Mouse (Mus musculus) kidney, adult 8-10 months (tissue): ENCODE data around the gene Etl4.

Experiments used
- DNase-seq, 2 experiments: peaks; one replicate each; pipeline ENCODE4 v3.0.0; 2022

Gene Etl4

DNA sequence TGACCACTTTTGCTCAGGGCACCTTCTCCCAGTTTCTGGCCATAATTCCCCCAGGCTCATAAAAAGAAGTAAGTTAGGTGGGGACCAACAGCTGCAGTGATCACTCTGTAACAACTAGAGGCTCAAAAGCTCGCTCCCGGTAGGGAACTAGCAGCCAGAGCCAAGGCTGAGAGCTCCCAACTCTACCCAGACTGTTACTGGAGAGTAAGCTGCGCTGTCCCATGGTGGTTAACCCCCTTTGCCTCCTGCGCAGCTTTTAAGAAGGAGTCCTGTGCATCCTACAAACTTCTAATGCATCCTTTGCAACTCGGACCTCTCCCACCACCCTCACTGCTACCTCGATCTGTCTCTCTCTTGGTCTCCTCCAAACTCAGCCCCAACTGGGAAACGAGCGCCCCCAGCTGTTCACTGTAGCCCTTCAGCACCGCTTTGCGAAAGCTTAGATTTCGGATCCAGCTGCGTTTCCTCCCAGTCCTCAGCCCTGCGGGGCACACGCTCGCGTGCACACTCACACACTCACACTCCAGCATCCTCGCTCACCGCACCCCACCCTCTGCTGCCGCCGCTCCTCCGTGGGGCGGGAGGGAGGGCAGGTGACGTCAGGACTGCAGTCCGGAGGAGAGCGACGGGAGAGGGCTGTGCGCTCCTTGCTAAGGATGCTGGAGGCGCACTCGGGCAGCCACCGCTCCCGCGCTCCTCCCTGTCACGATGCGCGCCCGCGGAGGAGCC is at the start of gene Etl4:
Gene Etl4 (plus strand): TSS at position 610 of the 729 bp plus-strand sequence.
- no peak for DNase-seq

GRCm38 (mm10) chr2:19869167-19869566 is 40.4 kb upstream of the Etl4 start:
- no peak for DNase-seq

GRCm38 (mm10) chr2:19871881-19872280 is 37.7 kb upstream of the Etl4 start:
- no peak for DNase-seq

- DNase-seq, result no peak
Measured at GRCm38 (mm10) chr2:19890875-19891274, 18.7 kb upstream of the Etl4 start.

DNA sequence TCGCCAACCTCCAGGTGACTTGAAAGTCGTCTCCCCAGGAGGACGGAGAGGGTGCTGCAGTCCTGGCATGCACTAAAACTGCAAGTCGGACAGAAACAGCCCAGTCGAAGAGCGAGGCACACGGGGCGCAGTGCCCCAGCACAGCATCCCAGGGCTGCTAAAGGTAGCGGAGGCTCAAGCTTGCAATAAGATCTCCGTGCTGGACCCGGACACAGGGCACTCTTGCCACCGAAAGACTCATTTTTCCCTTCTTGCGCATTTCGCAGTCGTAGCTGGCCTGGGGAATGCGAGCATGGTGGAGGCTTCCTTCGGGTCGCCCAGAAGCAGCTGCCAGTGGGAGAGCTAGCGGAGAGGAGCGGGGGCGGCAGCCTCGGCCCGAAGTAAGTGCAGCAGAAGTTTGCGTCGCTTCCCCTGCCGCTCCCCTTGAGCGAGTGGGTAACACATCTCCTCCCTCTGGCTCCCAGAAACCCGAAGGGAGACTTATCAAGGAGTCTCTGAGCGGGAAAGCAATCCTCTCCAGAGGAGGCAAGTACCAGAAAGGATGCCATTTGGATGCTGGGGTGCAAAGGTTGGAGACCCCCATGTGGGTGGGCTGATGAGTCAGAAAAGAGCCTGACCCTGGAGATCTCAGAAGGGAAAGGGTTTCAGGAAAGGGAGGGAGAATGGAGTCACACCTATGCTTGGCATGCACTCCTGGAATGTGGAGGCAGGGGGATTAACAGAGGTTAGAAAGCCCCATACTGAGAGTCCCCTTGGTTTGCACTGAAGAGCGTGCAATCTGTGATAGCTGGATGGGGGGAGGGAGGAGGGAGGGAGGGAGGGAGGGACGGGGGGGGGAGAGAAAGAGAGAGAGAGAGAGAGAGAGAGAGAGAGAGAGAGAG is 560 bp downstream of the Etl4 start:
- no peak for DNase-seq

DNA sequence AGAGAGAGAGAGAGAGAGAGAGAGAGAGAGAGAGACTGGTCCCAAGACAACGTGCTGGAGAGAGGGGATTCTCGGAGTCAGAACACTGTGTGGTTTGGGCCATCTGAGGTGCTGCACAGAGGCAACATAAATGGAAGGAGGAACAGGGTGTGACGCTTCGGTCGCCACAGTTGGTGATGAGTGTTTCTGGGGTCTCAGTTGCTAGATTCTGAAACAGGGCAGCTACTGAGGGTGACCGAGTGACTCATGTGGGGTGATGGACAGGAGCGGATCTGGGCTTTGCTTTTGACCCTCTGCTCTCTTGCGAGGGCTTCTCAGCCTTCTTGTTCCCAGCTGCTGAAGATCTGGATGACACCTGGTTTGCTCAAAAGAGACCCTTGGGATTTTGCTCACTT is 1.2 kb downstream of the Etl4 start:
- no peak for DNase-seq

- peak; percentile 8 to 34 for DNase-seq
Measured at GRCm38 (mm10) chr2:19919190-19919589, 9.6 kb downstream of the Etl4 start.

GRCm38 (mm10) chr2:19930009-19930408 is 20.4 kb downstream of the Etl4 start:
- DNase-seq, result no peak

DNA sequence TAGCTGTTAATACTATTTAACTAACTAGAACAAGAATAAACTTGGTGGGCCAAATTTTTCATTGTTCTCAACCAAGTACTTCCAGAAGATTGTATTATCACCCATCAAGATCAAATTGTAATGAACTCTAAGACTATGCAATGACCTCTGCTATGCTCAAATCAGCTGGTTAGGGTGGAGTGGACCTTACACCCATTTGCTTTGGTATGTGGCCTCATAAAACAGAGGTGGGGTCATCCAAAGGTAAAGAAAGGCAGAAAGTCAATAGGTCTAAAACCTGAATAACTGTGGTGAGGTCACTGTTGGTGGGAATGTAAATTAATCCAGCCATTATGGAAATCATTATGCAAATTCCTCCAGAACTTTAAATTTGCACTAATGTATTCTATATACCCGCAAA is 24.3 kb downstream of the Etl4 start:
- DNase-seq, result no peak

GRCm38 (mm10) chr2:19945205-19945604 is 35.6 kb downstream of the Etl4 start:
- no peak for DNase-seq

- DNase-seq, result no peak
Measured at GRCm38 (mm10) chr2:19953028-19953427, 43.4 kb downstream of the Etl4 start.

DNA sequence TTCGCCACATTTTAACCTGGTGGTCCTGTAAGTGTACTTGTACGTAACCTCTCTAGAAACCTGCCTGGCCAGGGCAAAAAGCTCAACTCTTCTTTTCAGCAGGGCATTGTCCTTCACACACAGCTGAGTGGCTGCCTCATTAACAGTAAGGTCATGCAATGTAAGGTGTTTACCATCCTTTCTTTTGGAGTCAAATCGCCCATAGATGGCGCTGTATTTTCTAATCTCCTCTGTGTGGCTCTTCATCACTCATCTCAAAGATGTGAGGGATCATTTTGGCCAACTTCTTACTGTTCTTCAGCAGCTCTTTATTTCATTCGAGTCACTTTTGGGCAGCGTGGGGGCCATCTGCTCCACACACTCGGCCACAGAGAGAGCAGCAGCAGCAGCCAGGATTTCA is 56.9 kb downstream of the Etl4 start:
- no peak for DNase-seq

DNA sequence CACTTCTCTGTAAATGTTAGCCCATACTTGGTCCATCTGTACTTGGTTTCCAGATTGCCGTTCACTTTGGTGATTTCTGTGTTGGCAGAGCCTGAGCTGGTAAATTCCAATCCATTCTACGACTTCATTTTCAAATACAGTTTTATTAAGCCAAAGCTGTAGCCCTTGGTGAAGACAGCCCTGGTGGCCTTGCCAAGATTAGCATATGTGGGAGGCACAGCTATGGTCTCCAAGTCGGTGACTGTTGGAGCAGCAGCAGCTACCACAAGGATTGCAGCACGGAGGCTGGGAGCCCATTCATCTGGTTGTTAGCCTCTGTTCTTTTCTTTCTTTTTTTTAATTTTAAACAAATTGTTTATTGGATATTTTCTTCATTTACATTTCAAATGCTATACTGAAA is 128.1 kb downstream of the Etl4 start:
- DNase-seq, result no peak

- no peak for DNase-seq
Measured at GRCm38 (mm10) chr2:20072377-20072776, 162.8 kb downstream of the Etl4 start.

DNA sequence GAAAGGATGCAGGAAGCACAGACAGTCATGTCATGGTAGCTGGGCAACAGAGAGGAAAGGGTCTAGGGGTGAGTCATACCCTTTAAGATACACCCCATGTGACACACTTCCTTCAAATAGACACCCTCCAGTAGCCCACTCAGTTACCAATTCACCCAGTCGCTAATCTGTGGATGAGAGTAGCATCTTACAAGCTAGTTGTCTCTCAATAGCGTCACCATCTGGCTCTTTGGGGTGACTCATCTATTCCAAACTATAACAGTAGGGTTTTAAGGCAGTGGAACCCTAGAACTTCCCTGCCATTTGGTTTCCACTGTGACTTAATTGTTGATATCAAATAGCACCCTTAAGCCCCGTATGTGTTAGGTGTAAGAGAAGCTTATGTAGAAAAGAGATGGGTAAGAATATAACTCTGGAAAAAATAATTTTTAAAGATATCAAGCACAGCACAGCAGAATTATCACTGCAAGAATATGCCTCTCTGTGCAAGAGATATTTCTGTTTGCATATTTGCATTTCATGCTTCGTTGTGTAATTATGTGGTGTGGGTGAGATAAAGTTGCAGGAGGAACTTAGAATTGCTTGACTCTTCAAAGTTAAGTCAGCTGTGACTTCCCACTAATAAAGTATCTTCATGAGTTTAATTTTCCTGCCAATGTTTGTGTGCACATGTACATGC is 166.7 kb downstream of the Etl4 start:
- DNase-seq, result no peak

DNA sequence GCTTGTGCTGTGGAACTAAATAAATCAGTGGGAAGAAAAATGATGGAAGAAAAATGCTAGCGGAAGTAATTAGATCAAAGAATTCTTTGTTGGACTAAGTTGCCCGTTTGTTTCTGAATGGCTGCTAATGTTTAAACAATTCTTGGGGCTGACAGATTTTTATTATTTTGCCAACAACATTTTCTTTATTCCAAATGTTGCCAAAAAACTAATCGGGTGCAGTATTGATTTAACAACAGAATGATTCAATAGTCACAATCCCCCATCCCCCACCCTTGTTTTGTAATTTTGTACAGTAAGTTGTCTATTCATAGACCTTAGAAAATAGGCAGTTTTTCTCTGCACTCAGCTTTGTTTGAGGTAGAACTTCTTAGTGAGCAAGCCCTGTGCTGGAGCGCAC is 175.2 kb downstream of the Etl4 start:
- no peak for DNase-seq

GRCm38 (mm10) chr2:20105456-20105855 is 195.9 kb downstream of the Etl4 start:
- DNase-seq, result no peak

DNA sequence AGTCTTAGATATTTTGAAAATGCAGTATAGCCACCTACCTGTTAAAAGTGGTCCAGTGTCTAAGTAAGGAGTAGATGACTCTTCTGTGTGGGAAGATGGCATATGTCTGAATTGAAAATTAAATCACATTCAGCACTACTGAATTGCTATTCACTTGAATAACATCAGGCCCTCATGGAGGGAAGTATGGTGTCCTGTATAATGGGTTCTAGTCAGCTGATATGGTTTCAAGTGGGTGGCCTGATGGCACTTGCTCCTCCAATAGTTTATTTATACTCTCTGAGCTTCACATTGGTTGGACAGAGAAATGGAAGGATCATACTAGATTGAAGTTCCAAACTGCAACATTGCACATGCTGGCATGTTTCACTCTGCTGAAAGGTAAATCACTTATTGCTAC is 202.1 kb downstream of the Etl4 start:
- no peak for DNase-seq

DNA sequence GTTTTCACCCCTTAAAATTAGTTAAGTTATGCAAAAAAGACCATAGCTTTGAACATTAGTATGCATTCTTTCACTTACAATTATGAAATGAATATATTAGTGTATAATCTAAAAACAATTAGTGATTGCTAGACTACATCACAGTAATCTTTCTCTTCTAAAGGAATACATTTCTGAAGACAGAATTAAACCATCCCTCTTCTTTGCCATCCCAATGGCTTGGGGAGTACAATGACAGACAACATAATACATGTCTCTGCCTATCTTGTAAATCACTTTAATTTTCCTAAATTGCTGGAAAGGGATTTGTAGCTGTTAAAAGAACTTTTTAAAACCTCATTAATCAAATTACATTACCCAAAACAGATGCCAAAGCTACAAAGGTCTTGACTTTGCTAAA is 216.3 kb downstream of the Etl4 start:
- no peak for DNase-seq

DNA sequence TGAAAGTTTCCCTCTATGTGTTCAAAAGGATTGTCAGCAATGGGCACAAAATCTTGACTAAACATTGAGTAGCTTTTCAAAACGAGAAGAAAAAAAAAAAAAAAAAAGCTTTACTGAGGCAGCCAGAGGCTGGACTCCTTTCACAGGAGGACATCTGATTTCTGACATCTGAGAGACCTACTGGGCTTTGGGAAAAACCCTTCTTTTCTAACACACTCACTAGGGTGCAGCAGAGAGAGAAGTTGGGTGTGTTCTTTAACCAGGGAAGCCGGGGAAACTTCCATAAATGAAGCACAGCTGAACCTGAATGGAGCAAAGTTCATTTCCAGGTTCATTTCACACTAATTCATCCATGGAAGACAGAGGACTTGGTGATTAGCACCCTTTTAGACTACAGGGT is 222.2 kb downstream of the Etl4 start:
- DNase-seq, result peak; percentile 27 to 29

DNA sequence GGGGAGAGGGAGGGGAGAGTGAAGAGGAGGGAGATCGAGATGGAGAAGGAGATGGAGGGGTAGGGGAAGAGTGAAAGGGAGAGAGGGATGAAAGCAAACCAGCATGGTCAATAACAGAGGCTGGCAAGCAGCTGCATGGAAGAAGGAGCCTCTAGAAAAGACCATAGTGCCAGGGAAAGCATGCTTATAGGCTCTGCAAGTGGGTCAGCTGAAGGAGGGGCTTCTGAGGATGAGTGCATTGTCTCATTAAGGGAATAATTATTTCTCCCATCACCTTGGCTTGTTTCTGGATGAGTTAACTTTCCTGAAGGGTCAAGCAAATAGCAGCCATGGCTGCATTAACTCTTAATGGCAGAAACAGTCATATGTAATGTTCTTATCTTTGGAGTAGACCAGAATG is 228.8 kb downstream of the Etl4 start:
- DNase-seq, result no peak

- DNase-seq, result peak in 1 of 2 experiments; percentile 7
Measured at GRCm38 (mm10) chr2:20145368-20145767, 235.8 kb downstream of the Etl4 start.

DNA sequence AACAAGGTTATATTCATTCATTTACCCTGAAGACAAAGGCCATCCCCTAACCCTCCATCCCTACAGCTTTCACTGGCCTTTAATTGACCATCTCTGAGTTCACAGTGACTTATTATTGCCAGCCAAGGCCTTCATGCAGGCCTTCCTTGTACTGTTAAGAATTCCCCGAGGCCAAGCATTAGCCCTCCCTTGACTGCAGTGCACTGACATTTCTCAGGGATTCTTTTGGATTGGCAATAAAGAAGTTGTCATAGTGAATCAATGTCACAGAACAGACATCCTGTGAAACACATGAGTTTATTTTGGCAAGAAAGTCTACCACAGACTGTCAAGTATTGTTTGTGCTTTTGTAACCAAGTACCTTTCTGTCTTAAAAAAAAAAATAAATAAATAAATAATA is 257.5 kb downstream of the Etl4 start:
- peak in 1 of 2 experiments; percentile 6 for DNase-seq

DNA sequence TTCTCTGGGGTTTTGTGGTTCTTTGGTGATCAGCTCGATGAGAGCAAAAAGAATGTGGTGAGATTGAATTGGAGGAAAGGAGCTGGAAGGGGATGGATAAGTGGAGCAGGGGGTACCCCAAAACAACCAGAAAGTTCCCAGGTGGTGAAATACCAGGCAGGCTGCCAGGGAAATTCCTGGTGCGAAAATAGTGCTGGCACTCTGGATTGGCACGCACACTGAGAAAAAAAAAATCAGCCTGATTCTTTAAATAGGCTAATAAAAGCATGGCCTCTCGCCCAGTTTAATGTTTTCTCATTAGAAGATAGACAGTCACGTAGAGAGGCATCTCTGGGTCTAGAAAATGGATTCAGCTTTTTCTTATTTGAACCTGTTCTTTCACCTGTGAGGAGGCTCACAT is 258.0 kb downstream of the Etl4 start:
- DNase-seq, result peak; percentile 20 to 34
